Comparison of ENCODE assay signal across 8 mouse cellular contexts in genomic region chr11:107629504-107629903, GRCm38 (mm10).
DNase-seq lines count a peak whose midpoint lies in the region; ATAC-seq lines count a peak whose summit lies in the region.

No protein-coding gene starts in this region.

- peaks cover 14% of the 10 kb centered on the region; the same call in 1 of the 2 replicates for H3K36me3 ChIP-seq in hindbrain, embryonic 15.5 days

- H3K27ac ChIP-seq in hindbrain, embryonic 15.5 days (replicated peaks), result no peak overlapping the region

- H3K4me1 ChIP-seq in hindbrain, embryonic 15.5 days (replicated peaks), result 0 out of 2 replicates have a peak, but pooled peaks cover 3% of the 10 kb centered on the region

- DNase-seq in NIH3T3 (ENCODE audit: low read depth), result peak; percentile 71
- DNase-seq in cerebellum, adult 8-10 months, result peak; percentile 55
- peak; percentile 28 to 82 for DNase-seq in frontal cortex, adult 2 months (ENCODE audit: extremely low spot score in 1 of 2, low spot score in 1 of 2)
- DNase-seq in layer of hippocampus, postnatal 36 days, result peak; percentile 53 to 63
- DNase-seq in right cerebral cortex, postnatal 10 days (ENCODE audit: low spot score in 2 of 2), result peak; percentile 82 to 84

- H3K9ac ChIP-seq in hindbrain, embryonic 15.5 days, result no peak overlapping the region

- ATAC-seq in hindbrain, embryonic 15.5 days (ENCODE audit: low FRiP score, low read depth), result peak; percentile 87
- 0 out of 2 replicates have a peak, but pooled peaks have one; percentile 30 for ATAC-seq in megakaryocyte, adult 5-6 weeks (ENCODE audit: poor library complexity, severe bottlenecking)
- ATAC-seq in erythroblast, adult 5-6 weeks (replicated peaks; ENCODE audit: low FRiP score, poor library complexity, severe bottlenecking), result no peak

- no peak overlapping the region for H3K4me3 ChIP-seq in hindbrain, embryonic 15.5 days

- H3K4me2 ChIP-seq in hindbrain, embryonic 15.5 days, result no peak overlapping the region

- H3K27me3 ChIP-seq in hindbrain, embryonic 15.5 days, result no peaks in the 10 kb centered on the region

- H3K9me3 ChIP-seq in hindbrain, embryonic 15.5 days, result no peaks in the 10 kb centered on the region

- 40% methylated on average over 4 of the region's 4 CpGs for WGBS in hindbrain, embryonic 15.5 days
